Mouse (Mus musculus) kidney, adult 2 months (tissue): ENCODE data around the gene Dennd1c. TPM values are rescaled to one million over a fixed set of nuclear protein-coding genes. Genes with fewer than 3 reads are reported as not detected.
A peak's percentile ranks its signal among the peaks of the same experiment; 100 is the strongest.

Source experiments
- DNase-seq: peaks from one replicate; pipeline ENCODE4 v3.0.0; 2021
- H3K27ac ChIP-seq: fragments of 200-500 bp; 2 replicates; pipeline ENCODE4 v1.5.1; 2012; ENCODE audit warnings: low read depth, low read length, control low read depth, inconsistent platforms; ENCODE audit not compliant: insufficient read depth
- H3K27me3 ChIP-seq: fragments of 200-500 bp; replicated peaks from 2 replicates; pipeline ENCODE4 v1.6.1; 2012; ENCODE audit warnings: mild to moderate bottlenecking, moderate library complexity, low read length, inconsistent platforms; ENCODE audit not compliant: control insufficient read depth, insufficient read depth
- H3K36me3 ChIP-seq: fragments of 200-500 bp; 2 replicates; pipeline ENCODE4 v1.6.1; 2012; ENCODE audit warnings: mild to moderate bottlenecking, moderate library complexity, low read length, inconsistent platforms; ENCODE audit not compliant: control insufficient read depth, insufficient read depth
- H3K4me1 ChIP-seq: fragments of 200-500 bp; 2 replicates; pipeline ENCODE4 v1.6.1; 2011; ENCODE audit warnings: low read length; ENCODE audit not compliant: control insufficient read depth, insufficient read depth
- H3K4me3 ChIP-seq: fragments of 200-500 bp; 2 replicates; pipeline ENCODE4 v1.5.1; 2011; ENCODE audit warnings: mild to moderate bottlenecking, low read depth, low read length, control low read depth; ENCODE audit not compliant: insufficient read depth
- CTCF ChIP-seq: fragments of 200-500 bp; conservative IDR thresholded peaks from 2 replicates; pipeline ENCODE4 v1.5.1; 2011; ENCODE audit warnings: low read depth, mild to moderate bottlenecking, control low read depth, low read length, moderate library complexity, mixed read lengths; ENCODE audit not compliant: insufficient read depth, insufficient read length
- POLR2A ChIP-seq: fragments of 200-500 bp; IDR thresholded peaks from one replicate; pipeline ENCODE4 v1.6.1; 2011; ENCODE audit warnings: low read depth, low read length, control low read depth
- WGBS: fragments of 180-500 bp; shearing (Covaris S2); methylation state at CpG from one replicate; pipeline ENCODE4 v1.1.7; 2018; 5-methylcytosine and 5-hydroxymethylcytosine counted together
- polyA plus RNA-seq: library from polyadenylated mRNA; depleted of rRNA; stranded (reverse); fragments of >200 nt; gene quantifications from 2 replicates; pipeline ENCODE4 v1.2.3, GENCODE M21; 2012

Gene Dennd1c
- polyA plus RNA-seq, 1 experiment = 4.9 TPM

- peak; percentile 29 for DNase-seq
- WGBS = 71% methylated on average over 10 of the region's 10 CpGs
- no peak overlapping the region for H3K27ac ChIP-seq
- no peaks in the 10 kb centered on the region for H3K4me1 ChIP-seq
- H3K27me3 ChIP-seq = no peaks in the 10 kb centered on the region
- H3K36me3 ChIP-seq = no peaks in the 10 kb centered on the region
- TF ChIP-seq POLR2A (no peak), CTCF (no peak)
- no peak overlapping the region for H3K4me3 ChIP-seq
Measured at GRCm38 (mm10) chr17:57112768-57113474, 34.6 kb upstream of the Dennd1c start.

GRCm38 (mm10) chr17:57110005-57110404, 31.7 kb upstream of the Dennd1c start:
- no peak overlapping the region for H3K27ac ChIP-seq
- no peak for DNase-seq
- no peak for TF ChIP-seq CTCF
- no peak for TF ChIP-seq POLR2A
- H3K4me1 ChIP-seq = no peaks in the 10 kb centered on the region
- H3K27me3 ChIP-seq = 0 out of 2 replicates have a peak, but pooled peaks cover 2% of the 10 kb centered on the region
- H3K36me3 ChIP-seq = no peaks in the 10 kb centered on the region
- H3K4me3 ChIP-seq = no peak overlapping the region
- WGBS = 97% methylated on average over 1 of the region's 1 CpGs

- Histone ChIP-seq H3K27ac (no peak overlapping the region), H3K27me3 (0 out of 2 replicates have a peak, but pooled peaks cover 2% of the 10 kb centered on the region), H3K36me3 (no peaks in the 10 kb centered on the region), H3K4me3 (no peak overlapping the region), H3K4me1 (no peaks in the 10 kb centered on the region)
- no peak for DNase-seq
- TF ChIP-seq CTCF (no peak), POLR2A (no peak)
- 64% methylated on average over 5 of the region's 5 CpGs for WGBS
Measured at GRCm38 (mm10) chr17:57108666-57109171, 30.4 kb upstream of the Dennd1c start.

- Histone ChIP-seq H3K27ac (no peak overlapping the region), H3K4me1 (no peaks in the 10 kb centered on the region), H3K27me3 (0 out of 2 replicates have a peak, but pooled peaks cover 2% of the 10 kb centered on the region), H3K4me3 (no peak overlapping the region), H3K36me3 (no peaks in the 10 kb centered on the region)
- no peak for DNase-seq
- 89% methylated on average over 7 of the region's 7 CpGs for WGBS
- TF ChIP-seq POLR2A = no peak
- no peak for TF ChIP-seq CTCF
Measured at GRCm38 (mm10) chr17:57108040-57108665, 29.8 kb upstream of the Dennd1c start.

- H3K27me3 ChIP-seq = 0 out of 2 replicates have a peak, but pooled peaks cover 2% of the 10 kb centered on the region
- WGBS = 90% methylated on average over 5 of the region's 5 CpGs
Measured at GRCm38 (mm10) chr17:57107064-57107463, 28.8 kb upstream of the Dennd1c start.

GRCm38 (mm10) chr17:57106035-57106368, 27.7 kb upstream of the Dennd1c start:
- Histone ChIP-seq H3K4me3 (0 out of 2 replicates have a peak overlapping the region, but pooled peaks have one; percentile 91), H3K36me3 (no peaks in the 10 kb centered on the region), H3K27ac (no peak overlapping the region), H3K27me3 (0 out of 2 replicates have a peak, but pooled peaks cover 2% of the 10 kb centered on the region), H3K4me1 (no peaks in the 10 kb centered on the region)
- no peak for DNase-seq
- no peak for TF ChIP-seq POLR2A
- 35% methylated on average over 9 of the region's 9 CpGs for WGBS

More at GRCm38 (mm10) chr17:57107064-57107463, 28.8 kb upstream of the Dennd1c start:
- Histone ChIP-seq H3K36me3 (no peaks in the 10 kb centered on the region), H3K4me1 (no peaks in the 10 kb centered on the region), H3K4me3 (no peak overlapping the region), H3K27ac (no peak overlapping the region)
- DNase-seq = no peak
- no peak for TF ChIP-seq POLR2A
- no peak for TF ChIP-seq CTCF

GRCm38 (mm10) chr17:57105181-57106034, 27.1 kb upstream of the Dennd1c start, which contains the start of gene Tnfsf9:
TSS of gene Tnfsf9 (plus strand) at chr17:57105325.
- 0 out of 2 replicates have a peak, but pooled peaks cover 2% of the 10 kb centered on the region for H3K27me3 ChIP-seq
- WGBS = 2% methylated on average over 61 of the region's 61 CpGs
- no peak within 1 kb of the TSS for H3K27ac ChIP-seq
- H3K4me1 ChIP-seq = no peaks in the 10 kb centered on the region
- no peak for TF ChIP-seq CTCF
- no peak for TF ChIP-seq POLR2A
- peak; percentile 25 for DNase-seq
- H3K36me3 ChIP-seq = no peaks in the 10 kb centered on the region
- peak within 1 kb of the TSS; percentile 91 for H3K4me3 ChIP-seq
